Mouse (Mus musculus) thymus, adult 2 months (tissue): ENCODE results near the gene AL607142.1.

Source experiments
- CTCF ChIP-seq: fragments of 200-500 bp; IDR thresholded peaks from 2 replicates; pipeline ENCODE4 v1.5.1; 2012; ENCODE audit warnings: mild to moderate bottlenecking, control low read depth, low read length, moderate library complexity, borderline replicate concordance; ENCODE audit not compliant: control insufficient read depth, poor library complexity, insufficient read depth; ENCODE audit errors: extremely low read depth
- POLR2A ChIP-seq: fragments of 200-500 bp; IDR thresholded peaks from 2 replicates; pipeline ENCODE4 v1.6.1; 2012; ENCODE audit warnings: mild to moderate bottlenecking, low read length, control low read depth, moderate library complexity; ENCODE audit not compliant: control insufficient read depth, poor library complexity, insufficient read depth; ENCODE audit errors: extremely low read depth

- TF ChIP-seq CTCF (no peak), POLR2A (no peak)
Observed at GRCm38 (mm10) chr4:120077322-120077721, 12.5 kb downstream of the AL607142.1 start.
